Mouse (Mus musculus) forebrain, postnatal 0 days (tissue): ENCODE results near the gene Pglyrp2. TPM values are rescaled to one million over a fixed set of nuclear protein-coding genes. Genes with fewer than 3 reads are reported as not detected.

Experiments
- ATAC-seq: fragments of 200-750 bp; cut with Nextera tagmentation; 2 replicates; pipeline ENCODE4 v1.8.0; 2017; ENCODE audit warnings: mild to moderate bottlenecking, moderate library complexity
- DNase-seq: peaks from one replicate; pipeline ENCODE4 v3.0.0-alpha.2; 2015
- H3K27ac ChIP-seq: fragments of 300-500 bp; sonication (generic); 2 replicates; pipeline ENCODE4 v1.5.1; 2014; ENCODE audit warnings: low read depth, mild to moderate bottlenecking, antibody characterized with exemption, low read length, moderate library complexity, mixed read lengths
- H3K27me3 ChIP-seq: fragments of 300-500 bp; sonication (generic); 2 replicates; pipeline ENCODE4 v1.6.1; 2014; ENCODE audit warnings: mild to moderate bottlenecking, low read length, mixed read lengths; ENCODE audit not compliant: insufficient read depth
- H3K36me3 ChIP-seq: fragments of 300-500 bp; sonication (generic); 2 replicates; pipeline ENCODE4 v1.6.1; 2014; ENCODE audit warnings: mild to moderate bottlenecking, moderate library complexity; ENCODE audit not compliant: insufficient read depth
- H3K4me1 ChIP-seq: fragments of 300-500 bp; sonication (generic); 2 replicates; pipeline ENCODE4 v1.6.1; 2014; ENCODE audit warnings: antibody characterized with exemption; ENCODE audit not compliant: insufficient read depth
- H3K4me2 ChIP-seq: fragments of 300-500 bp; sonication (generic); 2 replicates; pipeline ENCODE4 v1.6.1; 2014; ENCODE audit warnings: low read depth, mild to moderate bottlenecking, moderate library complexity
- H3K4me3 ChIP-seq: fragments of 300-500 bp; sonication (generic); 2 replicates; pipeline ENCODE4 v1.5.1; 2014; ENCODE audit warnings: low read depth, low read length, mixed read lengths
- H3K9ac ChIP-seq: fragments of 300-500 bp; sonication (generic); 2 replicates; pipeline ENCODE4 v1.6.1; 2014; ENCODE audit warnings: mild to moderate bottlenecking
- H3K9me3 ChIP-seq: fragments of 300-500 bp; sonication (generic); 2 replicates; pipeline ENCODE4 v1.6.1; 2016; ENCODE audit warnings: low read length
- CTCF ChIP-seq: sonication (generic); IDR thresholded peaks from 2 replicates; pipeline ENCODE4 v1.5.1; 2016; ENCODE audit warnings: antibody characterized with exemption, control low read depth, low read depth
- WGBS: fragments of 180-500 bp; shearing (Covaris S2); extraction: QIAGEN DNeasy Blood & Tissue Kit; methylation state at CpG from one replicate; pipeline ENCODE4 v1.1.7; 2014; 5-methylcytosine and 5-hydroxymethylcytosine counted together
- microRNA-seq, 2 experiments: library from miRNA; unstranded; fragments of <30 nt; microRNA quantifications; one replicate each; pipeline ENCODE4; 2016
- polyA plus RNA-seq: library from polyadenylated mRNA; unstranded; fragments of >200 nt; fragmentation: Nextera tagmentation; extraction: Ambion mirVana; gene quantifications from 2 replicates; pipeline ENCODE4 v1.2.1, GENCODE M21; 2015
- total RNA-seq: library from RNA; depleted of rRNA; stranded (reverse); fragments of >200 nt; gene quantifications from 2 replicates; pipeline ENCODE4 v1.2.3, GENCODE M21; 2014; rRNA removed

Gene Pglyrp2
- total and polyA plus RNA-seq, 2 experiments from 2014 or later: not detected

GRCm38 (mm10) chr17:32362686-32363085 is 61.3 kb downstream of the Pglyrp2 start:
- WGBS: 89% methylated on average over 4 of the region's 4 CpGs
- no peak for DNase-seq
- no peak overlapping the region for H3K4me3 ChIP-seq
- peak overlapping the region; percentile 94; the same call in 1 of the 2 replicates for H3K9ac ChIP-seq
- H3K36me3 ChIP-seq: peaks cover 54% of the 10 kb centered on the region
- no peaks in the 10 kb centered on the region for H3K27me3 ChIP-seq
- H3K9me3 ChIP-seq: no peaks in the 10 kb centered on the region
- H3K4me2 ChIP-seq: peak overlapping the region; percentile 83; the same call in 1 of the 2 replicates
- ATAC-seq: no peak
- no peak for TF ChIP-seq CTCF
- H3K4me1 ChIP-seq: peaks cover 11% of the 10 kb centered on the region
- H3K27ac ChIP-seq: no peak overlapping the region

Small RNAs within 50 kb of the gene (microRNA-seq; reads per million reads assigned to microRNA genes)
- 0 reads per million in 2 experiments for gene Gm22201

Other genes starting within 250 kb of the Pglyrp2 start
- 0.29 TPM in 1 of 2 replicates, not detected in the other for gene Ephx3, start 234.6 kb downstream of the Pglyrp2 start, total RNA-seq
- gene Ephx3, start 234.6 kb downstream of the Pglyrp2 start, polyA plus RNA-seq: 0.08 and 0.11 TPM in 2 replicates
- gene Brd4, start 139.4 kb downstream of the Pglyrp2 start, total RNA-seq: 28.2 and 37.7 TPM in 2 replicates
- 59.2 and 85.6 TPM in 2 replicates for gene Brd4, start 139.4 kb downstream of the Pglyrp2 start, polyA plus RNA-seq
- 75.0 and 114 TPM in 2 replicates for gene Akap8, start 102.9 kb downstream of the Pglyrp2 start, total RNA-seq
- 44.8 and 64.3 TPM in 2 replicates for gene Akap8, start 102.9 kb downstream of the Pglyrp2 start, polyA plus RNA-seq
- gene Akap8l, start 73.6 kb downstream of the Pglyrp2 start, total RNA-seq: 74.2 and 86.2 TPM in 2 replicates
- 76.0 and 80.5 TPM in 2 replicates for gene Akap8l, start 73.6 kb downstream of the Pglyrp2 start, polyA plus RNA-seq
- gene Wiz, start 34.7 kb downstream of the Pglyrp2 start, total RNA-seq: 38.2 and 55.4 TPM in 2 replicates
- 35.4 and 42.0 TPM in 2 replicates for gene Wiz, start 34.7 kb downstream of the Pglyrp2 start, polyA plus RNA-seq
- 0.52 and 0.62 TPM in 2 replicates for gene Rasal3, start 20.6 kb downstream of the Pglyrp2 start, total RNA-seq
- gene Rasal3, start 20.6 kb downstream of the Pglyrp2 start, polyA plus RNA-seq: 0.20 and 0.54 TPM in 2 replicates
- gene Cyp4f39, start 28.6 kb upstream of the Pglyrp2 start, total RNA-seq: 0.54 and 2.0 TPM in 2 replicates
- 0.47 and 0.70 TPM in 2 replicates for gene Cyp4f39, start 28.6 kb upstream of the Pglyrp2 start, polyA plus RNA-seq
- 7.9 and 9.1 TPM in 2 replicates for gene Cyp4f17, start 81.9 kb upstream of the Pglyrp2 start, total RNA-seq
- gene Cyp4f17, start 81.9 kb upstream of the Pglyrp2 start, polyA plus RNA-seq: 4.0 and 8.6 TPM in 2 replicates
- gene Cyp4f16, start 112.4 kb upstream of the Pglyrp2 start, total RNA-seq: 9.8 and 17.5 TPM in 2 replicates
- 11.4 and 11.6 TPM in 2 replicates for gene Cyp4f16, start 112.4 kb upstream of the Pglyrp2 start, polyA plus RNA-seq
- gene Cyp4f37, start 197.1 kb upstream of the Pglyrp2 start, total RNA-seq: not detected in 2 replicates
- gene Cyp4f37, start 197.1 kb upstream of the Pglyrp2 start, polyA plus RNA-seq: 0.44 TPM in 1 of 2 replicates, not detected in the other
- gene Cyp4f40, start 234.7 kb upstream of the Pglyrp2 start, total RNA-seq: not detected in 2 replicates
- gene Cyp4f40, start 234.7 kb upstream of the Pglyrp2 start, polyA plus RNA-seq: 0.16 TPM in 1 of 2 replicates, not detected in the other